Mouse (Mus musculus): ENCODE results near the gene Gabpb2.

DNA sequence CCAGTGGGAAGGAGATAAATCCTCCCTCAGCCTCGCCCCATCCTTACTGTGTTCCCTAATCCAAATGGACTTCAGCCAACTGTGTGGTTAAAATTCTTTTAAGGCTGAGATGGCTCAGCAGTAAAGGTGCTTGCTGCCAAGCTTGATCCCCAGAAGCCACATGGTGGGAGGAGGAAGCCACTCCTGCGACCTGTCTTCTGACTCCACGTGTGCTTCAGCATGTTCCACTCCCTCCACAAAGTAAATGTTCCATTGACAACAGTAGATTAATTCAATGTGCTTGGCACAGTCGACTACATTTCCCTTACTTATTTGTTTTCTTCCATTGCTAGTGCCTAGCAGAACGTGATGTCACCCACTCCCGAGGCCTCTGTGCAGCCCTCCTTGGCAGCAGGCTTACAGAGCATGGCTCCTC, 23.0 kb downstream of the Gabpb2 start:
- TF ChIP-seq CTCF (conservative IDR thresholded peaks at IDR 0.05; ENCODE audit: low read length) (no peak), POU5F1 (IDR thresholded peaks at IDR 0.05; ENCODE audit: borderline replicate concordance, low read length) (no peak), NANOG (IDR thresholded peaks at IDR 0.05; ENCODE audit: borderline replicate concordance, low read length) (no peak)

All from E14TG2a.4 (cell line).